Mouse (Mus musculus) heart, postnatal 4 days (tissue): ENCODE results near the gene Ppm1b. TPM values are rescaled to one million over a fixed set of nuclear protein-coding genes. Genes with fewer than 3 reads are reported as not detected.

Experiments used
- DNase-seq: peaks from one replicate; pipeline ENCODE4 v3.0.0; 2021
- total RNA-seq, 2 experiments: library from RNA; stranded (reverse); gene quantifications; 2 replicates each; pipeline ENCODE4 v1.2.3; 2021

Gene Ppm1b
- total RNA-seq, 2 experiments from 2014 or later: 85.6 to 91.3 TPM

GRCm38 (mm10) chr17:85024237-85024636, 67.7 kb downstream of the Ppm1b start:
- no peak for DNase-seq

DNA sequence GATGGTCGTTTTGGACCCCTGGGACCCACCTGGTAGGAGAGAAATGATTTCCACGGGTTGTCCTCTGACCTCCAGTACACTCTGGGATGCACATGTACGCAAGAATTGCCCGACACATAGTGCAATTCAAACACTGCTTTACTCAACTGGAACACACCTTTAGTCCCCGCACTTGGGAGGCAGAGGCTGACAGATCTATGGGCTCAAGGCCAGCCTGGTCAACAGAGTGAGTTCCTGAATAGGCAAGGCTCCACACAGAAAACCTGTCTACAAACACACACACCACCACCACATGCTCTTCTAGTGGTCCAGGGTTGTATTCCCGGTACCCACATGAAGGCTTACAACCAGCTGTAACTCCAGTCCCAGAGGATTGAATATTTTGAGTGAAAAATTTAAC, 68.6 kb downstream of the Ppm1b start:
- DNase-seq: no peak

GRCm38 (mm10) chr17:85026436-85026835, 69.9 kb downstream of the Ppm1b start:
- DNase-seq: no peak

GRCm38 (mm10) chr17:85027247-85027646, 70.7 kb downstream of the Ppm1b start:
- no peak for DNase-seq

DNA sequence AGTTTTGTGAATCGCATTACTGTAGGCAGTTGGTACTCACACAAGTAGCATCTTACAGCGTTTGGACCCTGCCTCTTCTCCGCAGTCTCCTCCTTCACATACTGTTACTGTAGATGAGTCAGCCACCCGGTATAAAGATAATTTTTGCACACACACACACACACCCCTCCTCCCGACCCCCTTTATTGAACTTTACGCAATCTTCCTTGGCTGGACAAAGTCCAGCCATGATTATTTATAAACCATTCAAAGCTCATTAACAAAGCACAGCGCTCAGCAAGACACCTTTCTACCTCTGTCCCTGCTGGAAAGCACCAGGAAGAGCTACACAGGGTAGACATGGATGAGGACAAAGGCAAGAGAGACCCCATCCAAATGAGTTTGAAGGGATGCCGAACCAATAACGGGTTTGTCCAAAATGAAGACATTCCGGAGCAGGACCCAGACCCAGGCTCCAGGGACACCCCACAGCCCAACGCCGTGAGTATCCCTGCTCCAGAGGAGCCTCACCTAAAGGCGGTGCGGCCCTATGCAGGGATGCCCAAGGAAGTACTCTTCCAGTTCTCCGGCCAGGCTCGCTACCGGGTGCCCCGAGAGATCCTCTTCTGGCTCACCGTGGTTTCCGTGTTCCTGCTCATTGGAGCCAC, 71.7 kb downstream of the Ppm1b start, which contains the start of gene Slc3a1:
TSS of gene Slc3a1 (plus strand) at position 284 of the 647 bp plus-strand sequence.
- DNase-seq: no peak

- no peak for DNase-seq
Observed at GRCm38 (mm10) chr17:85028797-85029196, 72.3 kb downstream of the Ppm1b start.

DNA sequence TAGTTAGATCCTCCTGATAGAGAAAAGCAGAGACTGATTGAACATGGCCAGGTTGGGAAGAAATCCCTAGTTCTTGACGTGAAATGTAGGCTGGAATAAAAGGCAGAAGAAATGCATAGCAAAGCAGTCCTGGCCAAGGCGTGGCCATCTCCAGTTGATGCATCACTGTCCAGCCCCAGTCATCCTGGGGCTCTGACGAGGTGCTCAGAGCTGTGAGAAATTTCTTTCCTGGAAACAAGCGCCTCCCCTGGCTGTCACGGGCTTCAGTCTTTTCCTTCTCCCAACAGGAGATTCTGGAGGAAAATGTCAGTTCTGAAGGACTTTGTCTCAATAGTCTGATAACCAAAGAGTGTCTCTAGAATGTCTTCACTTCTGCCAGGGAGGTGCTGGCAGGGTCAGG, 74.1 kb downstream of the Ppm1b start:
- no peak for DNase-seq

DNA sequence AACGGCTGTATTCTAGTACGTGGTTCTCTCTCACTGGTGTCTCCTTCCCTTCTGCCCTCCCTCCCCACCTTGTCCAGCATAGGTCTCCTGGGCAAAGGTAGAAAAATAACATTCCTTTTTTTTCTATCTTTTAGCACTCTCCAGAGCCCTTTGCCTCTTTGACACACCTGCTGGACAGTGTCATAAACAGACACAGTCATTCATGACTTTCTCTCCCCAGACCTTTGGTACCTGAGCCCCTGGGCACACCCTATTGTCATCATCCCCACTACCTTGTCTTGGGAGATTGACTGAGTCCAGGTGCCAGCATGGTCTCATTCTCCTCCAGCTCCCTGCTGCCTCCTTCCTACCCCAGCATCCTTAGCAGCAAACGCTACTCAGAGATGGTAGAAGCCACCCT, 76.5 kb downstream of the Ppm1b start:
- no peak for DNase-seq

DNA sequence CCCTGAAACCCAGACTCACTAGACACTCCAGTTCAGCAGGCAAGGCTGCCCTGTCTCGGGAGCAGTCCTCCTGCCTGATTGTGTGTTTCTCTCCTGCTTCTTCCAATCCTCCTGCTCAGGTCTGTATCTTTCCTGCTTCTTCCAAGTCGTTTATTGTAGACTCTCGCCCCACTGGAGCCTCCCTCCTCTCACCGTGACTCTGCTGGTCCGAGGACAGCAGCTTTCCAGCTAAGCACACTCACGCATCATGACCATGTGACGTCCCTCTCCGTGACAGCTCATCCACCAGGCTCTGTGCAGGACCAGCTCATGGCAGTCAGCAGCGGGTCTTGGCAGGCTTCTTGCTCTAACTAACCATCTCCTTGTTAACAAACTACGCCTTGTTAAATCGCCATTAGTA, 77.5 kb downstream of the Ppm1b start:
- DNase-seq: no peak

DNA sequence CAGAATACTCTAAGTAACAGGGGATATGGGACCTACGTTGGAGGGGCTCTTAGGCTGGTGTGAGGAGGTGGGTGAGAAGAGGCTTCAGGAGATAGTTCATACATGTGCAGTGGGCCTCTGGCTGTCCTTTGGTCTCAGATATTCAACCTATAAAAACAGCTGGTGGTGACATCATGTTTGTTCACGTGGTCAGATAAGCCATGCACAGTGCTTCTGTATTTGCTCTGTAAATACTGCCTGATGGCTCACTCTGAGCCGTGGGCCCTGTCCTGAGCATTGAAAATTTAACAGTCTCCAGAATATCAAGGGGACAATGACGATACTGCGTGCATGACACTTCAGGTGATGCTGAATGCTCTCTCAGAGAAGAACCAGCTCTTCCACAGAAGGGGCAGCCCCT, 81.3 kb downstream of the Ppm1b start:
- no peak for DNase-seq

DNA sequence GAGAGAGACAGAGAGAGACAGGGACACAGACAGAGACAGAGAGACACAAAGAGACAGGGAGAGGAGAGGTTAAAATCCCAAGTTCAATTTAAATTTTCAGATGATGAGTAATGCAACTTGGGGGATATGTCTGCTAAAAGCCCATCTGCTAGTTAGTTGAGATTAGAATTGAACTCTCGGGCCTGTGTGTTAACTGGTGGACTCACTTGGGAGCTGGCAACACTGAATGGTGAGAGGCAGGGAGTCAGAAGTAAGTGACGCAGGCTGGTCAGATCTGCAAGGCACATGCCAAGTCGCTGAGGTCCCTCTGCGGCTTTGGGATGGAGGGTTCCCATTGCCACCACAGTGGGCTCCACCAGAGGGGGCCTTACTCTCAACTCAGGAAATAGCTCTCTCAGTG, 81.8 kb downstream of the Ppm1b start:
- no peak for DNase-seq

GRCm38 (mm10) chr17:85038761-85039160, 82.2 kb downstream of the Ppm1b start:
- no peak for DNase-seq

- no peak for DNase-seq
Observed at GRCm38 (mm10) chr17:85040913-85041312, 84.4 kb downstream of the Ppm1b start.

- DNase-seq: no peak
Observed at GRCm38 (mm10) chr17:85042419-85042818, 85.9 kb downstream of the Ppm1b start.

DNA sequence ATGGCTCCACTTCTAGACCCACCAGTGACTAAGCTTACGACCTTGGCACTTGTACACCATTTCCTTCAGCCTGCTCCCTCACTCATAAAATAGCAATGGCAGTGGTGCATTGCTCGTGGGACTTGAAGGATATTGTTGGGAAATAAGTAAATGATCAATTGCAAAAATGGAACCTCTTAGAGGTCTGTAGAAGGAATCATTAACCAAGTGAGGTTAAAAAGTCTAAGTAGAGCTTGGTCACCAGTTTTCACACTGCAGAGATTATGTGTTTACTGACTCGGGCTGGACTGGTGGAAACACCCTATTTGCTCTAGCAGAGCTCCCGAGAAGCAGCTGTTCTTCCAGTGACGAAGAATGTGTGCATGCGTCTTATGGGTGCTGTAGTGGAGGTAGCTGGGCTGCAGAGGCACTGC, 86.9 kb downstream of the Ppm1b start:
- no peak for DNase-seq

DNA sequence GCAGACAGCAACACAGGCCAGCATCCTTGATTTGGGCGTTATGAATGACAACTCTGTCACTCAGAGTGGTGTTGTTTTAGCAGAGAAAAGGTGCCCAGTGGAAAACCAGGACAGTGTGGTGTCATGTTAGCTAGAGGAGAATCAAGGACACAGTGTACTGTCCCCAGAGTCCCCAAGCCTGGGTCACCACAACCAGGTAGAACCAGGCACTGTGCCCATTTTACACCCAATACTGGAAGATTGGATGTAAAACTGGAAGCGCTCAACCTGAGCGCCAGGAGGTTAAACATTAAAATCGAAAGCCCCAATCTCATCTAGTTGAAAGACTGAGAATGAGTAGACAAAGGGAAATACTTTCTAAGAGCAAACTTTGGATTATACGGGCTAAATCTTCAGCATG, 87.9 kb downstream of the Ppm1b start:
- no peak for DNase-seq

GRCm38 (mm10) chr17:85045160-85045559, 88.6 kb downstream of the Ppm1b start:
- no peak for DNase-seq

DNA sequence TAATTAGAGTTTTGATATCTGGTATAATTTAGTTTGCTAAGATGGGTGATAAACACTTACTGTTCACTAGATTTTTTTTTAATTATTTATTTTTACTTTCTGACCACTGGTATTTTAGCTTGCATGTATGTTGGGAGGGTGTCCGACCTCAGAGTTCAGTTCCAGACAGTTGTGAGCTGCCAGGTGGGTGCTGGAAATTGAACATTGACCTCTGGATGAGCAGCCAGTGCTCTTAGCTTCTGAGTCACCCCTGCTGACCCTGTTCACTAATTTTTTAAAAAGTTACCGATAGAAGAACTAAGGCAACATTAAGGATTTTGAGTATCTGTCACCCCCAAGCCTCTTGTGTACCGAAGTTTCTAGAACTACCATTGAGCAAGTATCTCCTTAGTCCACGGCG, 91.8 kb downstream of the Ppm1b start:
- DNase-seq: no peak

GRCm38 (mm10) chr17:85058276-85058675, 101.7 kb downstream of the Ppm1b start:
- DNase-seq: no peak

GRCm38 (mm10) chr17:85059136-85059535, 102.6 kb downstream of the Ppm1b start:
- DNase-seq: no peak

- DNase-seq: no peak
Observed at GRCm38 (mm10) chr17:85063560-85063959, 107.0 kb downstream of the Ppm1b start.

DNA sequence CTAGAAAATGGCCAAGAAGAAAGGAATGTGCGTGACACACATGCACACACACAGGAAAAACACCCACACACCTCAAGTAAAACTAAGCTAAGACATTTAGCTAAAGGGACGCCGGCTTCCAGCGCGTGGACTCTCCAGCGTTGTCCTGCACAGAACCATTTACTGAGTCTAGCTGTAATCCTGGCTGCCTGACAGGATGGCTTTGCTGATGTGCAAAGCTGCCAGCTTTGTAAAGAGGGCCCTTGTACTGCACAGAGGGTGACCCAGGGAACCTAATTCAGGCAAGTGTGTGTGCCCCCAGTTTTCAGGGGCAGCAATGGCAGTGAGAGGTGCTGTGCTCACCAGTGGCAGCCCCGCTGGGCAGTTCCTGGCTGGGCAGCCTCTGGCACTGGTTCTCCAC, 110.8 kb downstream of the Ppm1b start:
- DNase-seq: no peak

DNA sequence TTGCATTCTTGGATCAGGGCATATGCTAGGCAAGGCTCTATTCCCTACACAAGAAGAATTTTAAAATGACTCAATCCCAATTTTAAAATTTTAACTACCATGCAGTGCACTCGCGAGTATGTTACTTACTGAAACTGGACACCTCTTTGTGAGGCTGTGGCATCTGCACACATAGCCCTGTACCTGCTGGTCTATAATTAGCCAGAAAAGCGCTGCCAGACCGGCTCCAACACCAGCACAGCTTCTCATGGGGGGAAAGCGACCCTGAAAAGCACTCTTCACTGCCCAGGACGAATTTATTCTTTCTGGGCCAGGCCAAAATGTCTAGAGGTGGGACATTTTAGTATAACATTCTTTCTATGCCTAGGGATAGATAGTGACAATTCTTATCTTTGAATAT, 114.1 kb downstream of the Ppm1b start:
- no peak for DNase-seq

DNA sequence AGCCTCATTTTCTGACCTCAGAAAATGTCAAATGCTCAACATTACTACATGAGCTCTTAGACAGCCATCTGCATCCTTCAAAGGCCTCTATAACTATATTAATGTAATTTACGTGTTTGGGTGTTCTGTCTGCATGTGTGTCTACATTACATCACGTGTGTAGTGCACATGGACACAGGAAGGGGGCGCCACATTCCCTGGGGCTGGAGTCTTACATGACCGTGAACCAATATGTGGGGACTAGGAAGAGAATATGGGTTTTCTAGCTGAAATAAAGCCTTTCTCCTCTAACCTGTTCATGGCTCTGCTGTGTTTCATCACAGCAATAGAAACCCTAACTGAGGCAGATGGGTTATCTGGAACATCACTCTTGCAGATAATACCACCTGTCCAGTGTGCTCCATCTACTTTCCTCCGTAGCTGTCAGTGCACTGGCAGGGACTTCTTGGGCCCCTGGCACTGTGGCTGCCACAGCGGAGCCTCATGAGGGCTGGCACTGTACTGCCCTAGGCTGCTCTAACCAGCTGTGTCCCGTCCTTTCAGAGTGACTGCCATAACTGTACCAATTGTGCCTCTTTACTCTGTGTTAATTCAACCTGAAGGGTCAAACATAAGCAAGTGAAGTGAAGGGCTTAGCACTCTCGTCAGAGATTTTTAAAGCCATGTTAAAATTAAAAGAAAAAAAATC, 114.7 kb downstream of the Ppm1b start:
- DNase-seq: no peak
